Comparison of ENCODE assay signal across 24 mouse cellular contexts in the genomic region with DNA sequence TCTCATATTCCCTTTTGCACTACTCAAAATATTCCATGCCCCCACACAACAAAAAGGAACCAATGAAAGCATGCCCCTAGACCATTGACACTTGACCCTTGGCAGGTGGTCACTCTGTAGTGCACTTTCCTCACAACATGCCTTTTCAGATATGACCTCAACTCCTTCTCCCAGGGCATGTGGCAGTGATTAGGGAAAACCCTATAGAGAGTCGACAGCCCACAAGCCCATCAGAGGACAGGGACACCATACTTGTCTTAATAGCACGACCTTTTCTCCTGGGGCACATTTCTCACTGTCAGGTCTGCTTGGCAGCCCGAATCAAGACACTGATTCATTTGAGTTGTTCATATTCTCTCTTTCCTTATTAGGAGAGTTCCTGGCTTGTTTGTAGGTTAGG.
"Had no signal": no experiment of that assay in that cellular context is flagged by ENCODE, and none has a peak within 500 bp of the region (broad histone marks: within the 10 kb centered on the region; RNA-seq: fewer than 3 reads in every experiment).

No protein-coding gene starts in this region.

- H3K4me2 ChIP-seq: kidney, embryonic 15.5 days; limb, embryonic 13.5 days; liver, embryonic 12.5 days; liver, embryonic 15.5 days; lung, embryonic 15.5 days; midbrain, embryonic 12.5 days had no signal

- DNase-seq: kidney, adult 8-10 months; kidney, postnatal 10 days; kidney, postnatal 36 days; liver; lung, adult 18-20 months; lung, postnatal 10 days; lung, postnatal 36 days; right cerebral cortex, adult 18-20 months; right cerebral cortex, postnatal 14 days; right cerebral cortex, postnatal 4 days; thymus, adult 2 months; thymus, postnatal 14 days; thymus, postnatal 4 days had no signal

- H3K4me3 ChIP-seq: kidney, embryonic 15.5 days; limb, embryonic 10.5 days; limb, embryonic 13.5 days; liver, embryonic 12.5 days; liver, embryonic 15.5 days; lung, embryonic 15.5 days; megakaryocyte, embryonic 14.5 days; midbrain, embryonic 12.5 days; myocyte had no signal

- H3K9ac ChIP-seq: kidney, embryonic 15.5 days; limb, embryonic 13.5 days; liver, embryonic 12.5 days; liver, embryonic 15.5 days; lung, embryonic 15.5 days; midbrain, embryonic 12.5 days had no signal

- H3K9me3 ChIP-seq: kidney, embryonic 15.5 days; limb, embryonic 10.5 days; limb, embryonic 13.5 days; liver, embryonic 12.5 days; liver, embryonic 15.5 days; lung, embryonic 15.5 days; megakaryocyte, embryonic 14.5 days; midbrain, embryonic 12.5 days had no signal

- H3K4me1 ChIP-seq: kidney, embryonic 15.5 days; limb, embryonic 10.5 days; limb, embryonic 13.5 days; liver, embryonic 12.5 days; liver, embryonic 15.5 days; lung, embryonic 15.5 days had no signal

- H3K27ac ChIP-seq: kidney, embryonic 15.5 days; limb, embryonic 10.5 days; limb, embryonic 13.5 days; liver, embryonic 12.5 days; liver, embryonic 15.5 days; lung, embryonic 15.5 days; midbrain, embryonic 12.5 days; stomach, postnatal 0 days had no signal

- H3K36me3 ChIP-seq: kidney, embryonic 15.5 days; limb, embryonic 10.5 days; limb, embryonic 13.5 days; liver, embryonic 12.5 days; liver, embryonic 15.5 days; lung, embryonic 15.5 days; midbrain, embryonic 12.5 days had no signal

- ATAC-seq: liver, embryonic 12.5 days; midbrain, embryonic 16.5 days had no signal

- H3K27me3 ChIP-seq: kidney, embryonic 15.5 days; limb, embryonic 13.5 days; liver, embryonic 12.5 days; lung, embryonic 15.5 days; midbrain, embryonic 12.5 days had no signal
